Comparison of ENCODE assay signal across 24 mouse cellular contexts in the genomic region with DNA sequence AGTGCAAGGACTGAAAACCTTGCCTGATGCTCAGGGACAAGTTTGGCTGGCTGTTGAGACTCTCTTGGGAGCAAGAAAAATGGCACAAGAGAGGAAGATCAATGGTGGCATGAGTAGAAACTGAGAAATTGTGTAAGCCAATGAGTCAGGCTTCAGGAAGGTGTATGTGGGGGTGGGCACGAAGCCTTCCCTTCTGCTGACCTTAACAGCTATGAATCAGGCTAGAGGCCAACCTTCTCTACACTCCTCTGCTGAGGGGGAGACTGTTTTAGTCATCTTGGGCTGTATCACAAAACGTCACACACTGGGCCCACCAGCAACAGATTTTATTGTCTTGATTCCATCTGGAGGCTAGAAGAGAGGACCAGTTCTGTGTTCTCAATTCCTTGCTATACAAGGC. TPM values are rescaled to one million over a fixed set of nuclear protein-coding genes. Genes with fewer than 3 reads are reported as not detected.
DNase-seq lines count a peak whose midpoint lies in the region.
"Had no signal": no experiment of that assay in that cellular context is flagged by ENCODE, and none has a peak within 500 bp of the region (broad histone marks: within the 10 kb centered on the region; RNA-seq: fewer than 3 reads in every experiment).

No protein-coding gene starts in this region.

- DNase-seq in adrenal gland, adult 2 months: peak; percentile 61
- DNase-seq in adrenal gland, postnatal 4 days (ENCODE audit: low spot score in 2 of 2): no peak
- DNase-seq in layer of hippocampus, adult 9-11 months: peak; percentile 22
- no peak for DNase-seq in layer of hippocampus, postnatal 10 days (ENCODE audit: low spot score in 2 of 2)
- DNase-seq in right cerebral cortex, postnatal 25 days: peak; percentile 23
- DNase-seq in right cerebral cortex, postnatal 14 days: no peak
- DNase-seq in heart, adult 9 months (ENCODE audit: low spot score in 2 of 2): no peak
- DNase-seq in gastrocnemius, postnatal 10 days: no peak
- DNase-seq: cerebellum, adult 11 months; cerebellum, adult 9-10 months; cerebellum, postnatal 36 days; gastrocnemius, adult 2 months; gastrocnemius, postnatal 36 days; heart, adult 18-20 months; heart, postnatal 14 days; kidney, adult 18-20 months had no signal

RNA-seq across cellular contexts. Expression of a gene that starts 14.1 kb away (rescaled TPM):
- not detected for total RNA-seq in adrenal gland, adult 2 months (2021)
- not detected in 2 replicates for polyA plus RNA-seq in adrenal gland, adult 2 months (2012; rRNA removed)
- total RNA-seq in adrenal gland, postnatal 4 days (2021): not detected
- not detected for total RNA-seq in layer of hippocampus, postnatal 10 days (2021)
- not detected for total RNA-seq in gastrocnemius, postnatal 10 days (2021)
- total RNA-seq: CH12.LX; gastrocnemius, adult 2 months; gastrocnemius, postnatal 36 days; heart, adult 18-20 months; heart, postnatal 14 days; hematopoietic stem cell, adult 5-6 weeks had no signal
- polyA plus RNA-seq: brain, embryonic 14.5 days; embryonic facial prominence, embryonic 13.5 days; forebrain, embryonic 12.5 days; forebrain, embryonic 16.5 days; heart, embryonic 11.5 days; hindbrain, embryonic 13.5 days had no signal

Comparison
In these comparisons a context has a peak if more than half of its experiments do, and no peak if none do; other contexts are left out.
1. DNase-seq: peak in adrenal gland, adult 2 months (single experiment), layer of hippocampus, adult 9-11 months (single experiment) and right cerebral cortex, postnatal 25 days (single experiment); none in adrenal gland, postnatal 4 days (0 of 2), layer of hippocampus, postnatal 10 days (0 of 2), right cerebral cortex, postnatal 14 days (single experiment), heart, adult 9 months (0 of 2) and gastrocnemius, postnatal 10 days (single experiment).